Mouse (Mus musculus): Measurements from ENCODE around the gene Dennd6a. TPM values are rescaled to one million over a fixed set of nuclear protein-coding genes. Genes with fewer than 3 reads are reported as not detected.
"Not testable (repeated sequence)": the region's sequence is repeated elsewhere in the genome, so short reads cannot be mapped to it uniquely, and the experiment has no call there.

The Dennd6a gene
- polyA plus RNA-seq, 1 experiment from 2014 or later = 10.8 TPM

GRCm38 (mm10) chr14:26670964-26671363, 97.3 kb downstream of the Dennd6a start:
- Histone ChIP-seq H3K4me3 (replicated peaks) (peak overlapping the region; percentile 86), H3K4me1 (replicated peaks) (peaks cover 60% of the 10 kb centered on the region), H3K9ac (no peak overlapping the region), H3K27ac (replicated peaks) (peak overlapping the region; percentile 53), H3K36me3 (replicated peaks) (peaks cover 5% of the 10 kb centered on the region; the same call in 1 of the 2 replicates), H3K4me2 (peak overlapping the region; percentile 95), H3K27me3 (no peaks in the 10 kb centered on the region), H3K9me3 (replicated peaks) (no peaks in the 10 kb centered on the region)
- ATAC-seq (ENCODE audit: insufficient read depth) = no peak

GRCm38 (mm10) chr14:26671870-26672615, 98.4 kb downstream of the Dennd6a start:
- not testable (repeated sequence) for H3K27me3 ChIP-seq; H3K36me3 ChIP-seq (replicated peaks); H3K27ac ChIP-seq (replicated peaks); H3K9me3 ChIP-seq (replicated peaks); ATAC-seq (ENCODE audit: insufficient read depth)
- Histone ChIP-seq H3K4me3 (replicated peaks) (peak overlapping the region; percentile 41), H3K4me2 (peak overlapping the region; percentile 95), H3K9ac (0 out of 2 replicates have a peak overlapping the region, but pooled peaks have one; percentile 32), H3K4me1 (replicated peaks) (peaks cover 53% of the 10 kb centered on the region)
- 26% methylated on average over 17 of the region's 17 CpGs for WGBS (ENCODE audit: insufficient replicate concordance)

- not testable (repeated sequence) for H3K9ac ChIP-seq; H3K4me3 ChIP-seq (replicated peaks); ATAC-seq (ENCODE audit: insufficient read depth); H3K27me3 ChIP-seq; H3K27ac ChIP-seq (replicated peaks); H3K4me2 ChIP-seq; H3K9me3 ChIP-seq (replicated peaks); H3K36me3 ChIP-seq (replicated peaks)
- WGBS (ENCODE audit: insufficient replicate concordance) = 71% methylated on average over 2 of the region's 2 CpGs
- H3K4me1 ChIP-seq (replicated peaks) = peaks cover 45% of the 10 kb centered on the region
These were observed 101.0 kb downstream of the Dennd6a start for GRCm38 (mm10) chr14:26674476-26675169.

- WGBS (ENCODE audit: insufficient replicate concordance) = 22% methylated on average over 12 of the region's 12 CpGs
- peak overlapping the region; percentile 24; the same call in 1 of the 2 replicates for H3K27ac ChIP-seq (replicated peaks)
- H3K9me3 ChIP-seq (replicated peaks) = no peaks in the 10 kb centered on the region
- H3K4me2 ChIP-seq = peak overlapping the region; percentile 65
- H3K36me3 ChIP-seq (replicated peaks) = no peaks in the 10 kb centered on the region
- peak; percentile 58; the same call in 1 of the 2 replicates for ATAC-seq (ENCODE audit: insufficient read depth)
- no peak overlapping the region for H3K9ac ChIP-seq
- H3K4me3 ChIP-seq (replicated peaks) = peak overlapping the region; percentile 37
- no peaks in the 10 kb centered on the region; the same call in 1 of the 2 replicates for H3K27me3 ChIP-seq
- H3K4me1 ChIP-seq (replicated peaks) = peaks cover 44% of the 10 kb centered on the region
These were observed 101.7 kb downstream of the Dennd6a start for GRCm38 (mm10) chr14:26675371-26675770.

GRCm38 (mm10) chr14:26675791-26676190, 102.1 kb downstream of the Dennd6a start:
- 37% methylated on average over 5 of the region's 5 CpGs for WGBS (ENCODE audit: insufficient replicate concordance)
- no peak overlapping the region for H3K9ac ChIP-seq
- peak overlapping the region; percentile 24; the same call in 1 of the 2 replicates for H3K27ac ChIP-seq (replicated peaks)
- H3K27me3 ChIP-seq = no peaks in the 10 kb centered on the region; the same call in 1 of the 2 replicates
- ATAC-seq (ENCODE audit: insufficient read depth) = peak; percentile 71
- H3K9me3 ChIP-seq (replicated peaks) = no peaks in the 10 kb centered on the region
- H3K36me3 ChIP-seq (replicated peaks) = no peaks in the 10 kb centered on the region
- H3K4me2 ChIP-seq = peak overlapping the region; percentile 65
- H3K4me3 ChIP-seq (replicated peaks) = peak overlapping the region; percentile 37
- H3K4me1 ChIP-seq (replicated peaks) = peaks cover 40% of the 10 kb centered on the region

Small RNA genes lying within 50 kb of the gene (microRNA-seq; reads per million reads assigned to microRNA genes)
- 0.76 reads per million for gene Mir7672

Other genes with a start within 250 kb of the Dennd6a start
- gene Slmap, start 38.9 kb upstream of the Dennd6a start, polyA plus RNA-seq (2015; fragmentation: Nextera tagmentation; extraction: Ambion mirVana) = 8.6 and 9.1 TPM in 2 replicates
- gene Arf4, start 64.2 kb downstream of the Dennd6a start, polyA plus RNA-seq (2015; fragmentation: Nextera tagmentation; extraction: Ambion mirVana) = 154 and 158 TPM in 2 replicates
- 6.0 and 6.2 TPM in 2 replicates for gene Pde12, start 96.0 kb downstream of the Dennd6a start, polyA plus RNA-seq (2015; fragmentation: Nextera tagmentation; extraction: Ambion mirVana)
- gene Dnah12, start 119.4 kb downstream of the Dennd6a start, polyA plus RNA-seq (2015; fragmentation: Nextera tagmentation; extraction: Ambion mirVana) = 0.02 TPM in 2 replicates